Mouse (Mus musculus) liver (tissue): ENCODE data around the gene Cab39l.
"Not testable (repeated sequence)": the region's sequence is repeated elsewhere in the genome, so short reads cannot be mapped to it uniquely, and the experiment has no call there.

ENCODE experiments used
- DNase-seq: peaks from one replicate; pipeline ENCODE4 v3.0.0-alpha.2; 2020; ENCODE audit warnings: mixed read lengths

Gene Cab39l

GRCm38 (mm10) chr14:59590614-59591013 is 149.8 kb downstream of the Cab39l start:
- DNase-seq = peak; percentile 16

- no peak for DNase-seq
These were observed 151.1 kb downstream of the Cab39l start for GRCm38 (mm10) chr14:59591901-59592300.

DNA sequence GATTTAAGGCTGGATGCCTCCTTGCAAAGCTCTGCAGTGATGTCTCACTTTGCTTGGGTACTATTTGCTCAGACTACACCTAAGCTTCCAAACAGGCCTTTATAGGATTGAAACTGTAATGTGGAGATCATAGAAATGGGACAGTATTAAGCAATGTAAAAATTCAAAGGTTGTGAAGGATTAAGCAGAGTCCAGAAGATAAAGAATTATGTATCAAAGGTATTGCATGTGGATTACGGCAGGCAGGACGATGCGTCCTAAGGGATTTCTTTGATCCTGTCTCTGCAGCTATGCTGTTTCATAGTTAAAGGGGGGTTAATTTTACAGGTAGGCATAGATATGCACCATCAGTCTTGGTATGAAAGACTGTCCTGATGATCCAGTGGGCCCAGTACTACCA is 151.8 kb downstream of the Cab39l start:
- no peak for DNase-seq

DNA sequence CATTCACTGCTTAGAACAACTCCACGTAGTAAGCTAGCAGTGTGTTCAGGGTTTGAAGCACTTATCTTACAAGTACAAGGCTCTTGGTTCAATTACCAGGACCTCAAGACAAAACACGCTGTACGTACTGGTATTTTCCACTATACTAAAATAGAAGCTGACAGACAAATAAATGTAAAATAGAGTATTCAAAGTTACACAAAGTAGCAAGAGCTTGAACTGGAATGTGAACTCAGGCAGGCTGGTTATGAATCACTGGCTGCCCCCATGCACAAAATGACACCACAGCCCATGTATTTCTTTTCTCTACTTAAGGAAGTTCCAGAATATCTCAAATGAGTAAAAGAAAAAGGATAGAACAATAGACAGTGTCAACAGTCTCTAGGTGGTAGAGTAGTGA is 154.2 kb downstream of the Cab39l start:
- DNase-seq = no peak

DNA sequence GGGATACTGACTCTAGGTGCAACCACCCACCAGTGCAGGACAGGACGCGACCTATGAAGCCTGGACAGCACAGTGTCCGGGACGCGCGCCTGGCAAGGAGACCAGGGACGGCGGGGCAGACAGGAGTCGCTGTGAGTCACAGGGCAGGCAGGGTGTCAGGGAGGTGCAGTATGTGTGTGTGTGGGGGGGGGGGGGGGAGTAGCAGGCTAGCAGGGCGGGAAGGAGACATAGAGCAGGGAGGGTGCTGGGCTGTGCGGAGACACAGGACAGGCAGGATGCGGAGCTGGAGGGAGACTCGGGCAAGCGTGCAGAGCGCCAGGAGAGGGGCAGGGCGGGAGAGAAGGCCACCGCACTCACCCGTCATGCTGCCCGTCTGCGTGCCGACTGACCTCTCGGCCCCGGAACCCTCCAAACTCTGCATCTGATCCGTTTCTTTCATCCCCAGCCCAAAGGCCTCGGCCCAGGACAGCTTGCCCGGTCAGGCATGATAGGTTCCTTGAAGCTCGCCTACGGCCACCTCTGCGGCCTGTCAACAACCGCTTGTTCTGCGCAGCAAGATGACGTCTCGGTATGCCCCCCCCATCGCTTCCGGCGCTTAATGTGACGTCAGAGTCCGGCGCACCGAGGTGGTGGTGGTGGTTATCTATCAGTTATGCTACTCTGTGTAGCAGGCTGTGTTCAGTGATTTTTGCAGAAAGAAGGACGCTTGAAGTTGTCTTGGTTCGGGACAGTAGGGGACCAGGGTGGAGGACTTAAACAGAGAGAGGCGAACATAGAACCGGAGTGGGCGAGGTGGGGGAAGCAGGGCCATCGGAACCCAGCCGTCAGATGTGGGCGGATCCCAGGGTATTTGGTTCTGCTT is 156.9 kb downstream of the Cab39l start, which contains the start of gene Cdadc1:
Gene Cdadc1, minus strand, starts transcription at position 562 of the 862 bp plus-strand sequence.
- DNase-seq = peak; percentile 93

- DNase-seq = no peak
These were observed 157.5 kb downstream of the Cab39l start for GRCm38 (mm10) chr14:59598260-59598627.

DNA sequence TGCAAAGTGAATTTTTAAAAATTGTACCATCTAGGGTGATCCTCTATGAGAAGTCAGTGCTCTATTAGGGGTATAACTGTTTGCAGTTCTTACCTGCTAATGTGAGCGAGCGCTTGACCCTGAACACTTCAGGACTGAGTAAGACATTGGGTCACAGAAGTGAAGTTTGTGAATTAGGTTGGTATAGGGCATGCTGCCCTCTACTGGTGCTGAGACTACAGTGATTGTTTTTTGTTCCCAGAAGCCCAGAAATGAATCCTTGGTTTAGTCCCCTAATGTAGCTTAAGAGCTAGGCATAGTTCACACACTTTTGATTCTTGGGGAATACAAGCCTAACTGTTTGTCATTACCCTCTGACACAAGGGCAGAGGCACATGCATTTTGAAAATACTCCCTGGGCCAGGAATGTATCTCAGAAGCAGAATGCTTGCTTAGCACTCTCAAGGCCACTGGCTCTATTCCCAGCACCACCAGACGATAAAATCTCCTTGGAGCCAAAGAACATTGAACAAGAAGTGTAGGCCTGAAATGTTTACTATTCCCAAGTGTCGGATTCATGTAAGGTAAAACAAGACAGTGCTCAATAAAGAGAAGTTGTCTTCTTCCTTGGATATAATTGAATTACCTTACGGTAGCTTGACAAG is 163.4 kb downstream of the Cab39l start:
- no peak for DNase-seq

- peak; percentile 71 for DNase-seq
These were observed 165.0 kb downstream of the Cab39l start for GRCm38 (mm10) chr14:59605671-59606353.

DNA sequence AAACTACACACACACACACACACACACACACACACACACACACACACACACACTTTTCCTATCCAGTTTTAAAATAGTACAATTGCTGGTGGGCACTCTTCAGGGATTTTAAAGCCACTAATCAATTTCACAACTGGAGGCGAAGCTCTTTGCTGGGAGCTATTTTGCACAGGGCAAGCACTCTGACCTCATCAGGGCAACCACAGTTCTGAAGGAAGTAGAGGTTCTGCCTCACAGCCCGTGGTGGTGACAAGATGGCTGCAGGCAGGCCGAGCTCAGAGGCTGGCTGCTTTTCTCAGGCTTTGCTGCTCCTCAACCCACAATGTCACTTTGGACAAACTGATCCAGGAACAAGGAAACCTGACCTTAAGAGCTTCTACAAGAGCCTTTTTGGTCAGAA is 166.2 kb downstream of the Cab39l start:
- no peak for DNase-seq

DNA sequence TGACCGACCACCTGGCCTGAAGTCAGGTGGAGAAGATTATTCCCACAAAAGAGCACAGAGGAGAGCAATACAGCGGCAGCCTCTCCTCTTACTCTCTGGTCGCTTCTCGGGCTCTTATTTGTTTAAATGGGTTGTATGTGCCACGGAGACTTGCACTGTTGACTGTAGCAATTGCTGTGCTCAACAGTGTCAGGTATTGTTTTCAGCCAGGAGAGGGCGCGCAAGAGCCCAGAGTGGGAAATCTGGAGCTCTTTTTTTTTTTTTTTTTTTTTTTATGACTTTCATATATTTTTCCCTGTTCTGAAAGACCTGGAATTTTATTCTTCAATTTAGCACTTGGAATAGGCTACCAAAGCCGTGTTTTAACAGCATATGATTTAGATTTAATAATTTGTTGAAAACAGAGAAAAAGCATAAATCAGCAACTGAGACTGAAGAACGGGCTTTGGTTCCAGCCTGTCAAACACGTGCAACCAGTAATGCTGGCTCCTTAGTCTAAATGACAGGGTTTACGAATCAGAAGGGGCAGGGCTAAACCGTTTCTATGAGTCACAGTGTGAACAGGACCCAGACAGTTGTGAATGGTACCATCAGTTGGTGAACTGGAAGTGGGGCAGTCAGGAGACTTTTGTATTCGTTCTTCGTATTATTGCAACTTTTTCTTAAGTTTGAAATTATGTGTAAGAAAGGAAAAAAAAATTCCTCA is 172.3 kb downstream of the Cab39l start:
- DNase-seq = peak; percentile 66

DNA sequence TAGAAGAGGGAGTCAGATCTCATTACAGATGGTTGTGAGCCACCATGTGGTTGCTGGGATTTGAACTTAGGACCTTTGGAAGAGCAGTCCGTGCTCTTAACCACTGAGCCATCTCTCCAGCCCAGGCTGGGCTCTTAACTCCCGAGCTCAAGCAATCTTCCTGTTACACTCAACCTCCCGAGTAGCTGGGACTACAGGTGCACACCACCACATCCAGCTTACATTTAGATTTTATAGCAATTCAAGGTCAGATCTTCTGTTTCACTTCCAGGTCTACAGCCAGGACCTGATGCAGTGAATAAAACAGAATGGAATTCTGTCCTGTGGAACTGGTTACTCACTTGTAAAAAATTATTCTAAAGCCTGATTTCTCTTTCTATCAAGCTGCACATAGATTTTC is 173.4 kb downstream of the Cab39l start:
- DNase-seq = not testable (repeated sequence)

- DNase-seq = no peak
These were observed 176.0 kb downstream of the Cab39l start for GRCm38 (mm10) chr14:59616802-59617201.

DNA sequence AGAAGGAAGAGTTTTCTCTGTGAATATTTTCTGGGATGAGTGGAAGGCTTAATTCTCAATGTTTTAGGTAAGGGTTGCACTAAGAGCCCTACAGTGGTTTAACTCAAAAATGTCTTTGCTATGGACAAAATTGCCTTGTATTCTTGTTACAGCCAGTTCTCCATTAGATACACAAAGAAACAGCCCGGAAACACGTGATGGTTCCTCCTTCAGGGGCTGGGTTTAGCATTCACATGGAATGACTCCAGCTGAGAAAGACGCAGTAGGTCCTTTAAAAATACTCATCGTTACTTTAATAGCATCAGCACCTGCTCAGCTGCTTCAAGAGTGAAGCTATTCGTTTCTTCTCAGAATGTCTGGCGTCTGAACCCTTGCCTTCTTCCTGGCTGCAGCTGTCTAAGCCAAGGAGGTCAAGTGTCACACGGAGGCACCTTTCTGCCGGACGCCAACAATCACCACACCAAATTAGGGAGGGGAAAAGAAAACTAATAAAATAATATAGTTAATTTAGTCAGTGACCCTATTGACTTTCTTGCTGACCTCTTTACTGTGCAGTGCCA is 183.6 kb downstream of the Cab39l start:
- DNase-seq = no peak

- peak; percentile 71 for DNase-seq
These were observed 184.5 kb downstream of the Cab39l start, which contains the start of gene Shisa2 for GRCm38 (mm10) chr14:59625158-59625805. TSS of gene Shisa2 (plus strand) at chr14:59625308.

GRCm38 (mm10) chr14:59625806-59626364 is 185.1 kb downstream of the Cab39l start:
- peak; percentile 19 for DNase-seq

DNA sequence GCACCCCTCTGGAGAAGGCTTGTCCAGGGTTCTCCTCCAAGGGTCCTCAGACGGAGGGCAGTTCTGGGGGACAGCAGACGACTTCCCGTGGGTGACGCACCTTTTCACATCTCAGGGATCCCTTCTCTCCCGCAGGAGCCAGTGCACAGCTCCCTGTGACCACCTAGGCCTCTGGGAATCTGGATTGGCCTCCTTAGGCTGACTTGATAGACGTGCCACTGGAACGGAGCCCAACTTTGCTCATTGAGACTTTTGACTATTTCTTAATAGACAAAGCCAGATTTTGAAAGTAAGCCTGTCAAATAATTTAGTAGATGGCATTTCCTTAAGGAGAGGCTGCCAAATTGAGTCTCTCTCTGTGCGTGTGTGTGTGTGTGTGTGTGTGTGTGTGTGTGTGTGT is 185.9 kb downstream of the Cab39l start:
- no peak for DNase-seq

GRCm38 (mm10) chr14:59627142-59627680 is 186.4 kb downstream of the Cab39l start:
- no peak for DNase-seq

- DNase-seq = no peak
These were observed 187.1 kb downstream of the Cab39l start for GRCm38 (mm10) chr14:59627823-59628222.

DNA sequence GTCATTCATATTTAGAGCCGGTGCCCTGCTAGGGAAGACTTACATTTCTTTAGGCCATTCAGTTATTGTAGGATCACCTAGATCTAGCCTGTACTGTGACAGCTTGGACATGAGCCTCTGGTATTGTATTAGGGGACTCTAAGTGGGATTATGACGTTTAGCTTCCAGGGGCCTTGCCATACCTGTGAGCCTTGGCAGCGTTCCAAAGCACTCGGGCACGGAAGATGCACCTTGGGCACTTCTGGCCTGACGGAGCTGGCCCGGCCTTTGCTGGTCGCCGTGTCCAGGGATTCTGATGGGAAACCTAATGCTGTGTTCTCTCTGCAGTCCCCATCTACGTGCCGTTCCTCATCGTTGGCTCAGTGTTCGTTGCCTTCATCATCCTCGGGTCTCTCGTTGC is 188.5 kb downstream of the Cab39l start:
- DNase-seq = no peak

- no peak for DNase-seq
These were observed 189.3 kb downstream of the Cab39l start for GRCm38 (mm10) chr14:59630096-59630495.

- no peak for DNase-seq
These were observed 191.3 kb downstream of the Cab39l start for GRCm38 (mm10) chr14:59632067-59632466.
